Mouse (Mus musculus) C2C12 (cell line): Measurements from ENCODE around the gene Tomm34.

Source experiments
- CTCF ChIP-seq: IDR thresholded peaks from one replicate; pipeline ENCODE4 v1.5.1; 2011; ENCODE audit not compliant: control insufficient read depth, insufficient read depth, insufficient read length
- MAX ChIP-seq: IDR thresholded peaks from one replicate; pipeline ENCODE4 v1.6.1; 2011; ENCODE audit warnings: mild to moderate bottlenecking, control low read depth

- TF ChIP-seq CTCF (no peak), MAX (no peak)
Measured at GRCm38 (mm10) chr2:164084342-164084700, 13.4 kb upstream of the Tomm34 start.
